Mouse (Mus musculus) liver, embryonic 14.5 days (tissue): ENCODE results near the gene Nutm1. TPM values are rescaled to one million over a fixed set of nuclear protein-coding genes. Genes with fewer than 3 reads are reported as not detected.

ENCODE experiments used
- ATAC-seq: fragments of 200-750 bp; cut with Nextera tagmentation; 2 replicates; pipeline ENCODE4 v1.8.0; 2017; ENCODE audit warnings: moderate number of reproducible peaks, mild to moderate bottlenecking, moderate library complexity; ENCODE audit not compliant: insufficient read depth
- DNase-seq, 3 experiments: peaks; one replicate each; pipeline ENCODE4 v3.0.0-alpha.2; 2012 to 2013; ENCODE audit warnings: low read depth in 3 of 3, low spot score in 3 of 3
- H3K27ac ChIP-seq: fragments of 300-500 bp; sonication (generic); 2 replicates; pipeline ENCODE4 v1.5.1; 2014; ENCODE audit warnings: moderate library complexity, mild to moderate bottlenecking, control low read depth, inconsistent platforms
- H3K27me3 ChIP-seq: fragments of 300-500 bp; sonication (generic); 2 replicates; pipeline ENCODE4 v1.6.1; 2014; ENCODE audit warnings: mild to moderate bottlenecking, low read length, moderate library complexity; ENCODE audit not compliant: control insufficient read depth, insufficient read depth
- H3K36me3 ChIP-seq: fragments of 300-500 bp; sonication (generic); replicated peaks from 2 replicates; pipeline ENCODE4 v1.6.1; 2014; ENCODE audit warnings: low read depth; ENCODE audit not compliant: control insufficient read depth, insufficient read depth
- H3K4me1 ChIP-seq, 2 experiments: fragments of 200-500 bp in 1 of 2; fragments of 300-500 bp in 1 of 2; sonication (generic) in 1 of 2; replicated peaks; 2 replicates each; pipeline ENCODE4 v1.6.1; 2012 to 2014; ENCODE audit warnings: antibody characterized with exemption in 1 of 2, inconsistent platforms in 1 of 2, low read length in 1 of 2; ENCODE audit not compliant: control insufficient read depth in 2 of 2, insufficient read depth in 2 of 2
- H3K4me2 ChIP-seq: fragments of 300-500 bp; sonication (generic); 2 replicates; pipeline ENCODE4 v1.6.1; 2014; ENCODE audit warnings: low read depth, mild to moderate bottlenecking, control low read depth, moderate library complexity
- H3K4me3 ChIP-seq, 2 experiments: fragments of 200-500 bp in 1 of 2; fragments of 300-500 bp in 1 of 2; sonication (generic) in 1 of 2; 2 replicates each; pipeline ENCODE4 v1.5.1; 2012 to 2014; ENCODE audit warnings: low read depth in 2 of 2, low read length in 2 of 2, mild to moderate bottlenecking in 2 of 2, control low read depth in 1 of 2, inconsistent platforms in 1 of 2, moderate library complexity in 1 of 2; ENCODE audit not compliant: insufficient read depth in 1 of 2
- H3K9ac ChIP-seq: fragments of 300-500 bp; sonication (generic); replicated peaks from 2 replicates; pipeline ENCODE4 v1.6.1; 2014; ENCODE audit warnings: mild to moderate bottlenecking, control low read depth, moderate library complexity
- H3K9me3 ChIP-seq: fragments of 300-500 bp; sonication (generic); 2 replicates; pipeline ENCODE4 v1.6.1; 2016; ENCODE audit warnings: low read length, mixed read lengths; ENCODE audit not compliant: control insufficient read depth
- CTCF ChIP-seq: IDR thresholded peaks from 2 replicates; pipeline ENCODE4 v1.5.1; 2016; ENCODE audit warnings: antibody characterized with exemption, low read depth, control low read depth
- EP300 ChIP-seq: IDR thresholded peaks from 2 replicates; pipeline ENCODE4 v1.6.1; 2016; ENCODE audit warnings: antibody characterized with exemption, low read depth
- WGBS: fragments of 180-500 bp; shearing (Covaris S2); extraction: QIAGEN DNeasy Blood & Tissue Kit; methylation state at CpG from one replicate; pipeline ENCODE4 v1.1.7; 2014; ENCODE audit not compliant: insufficient replicate concordance; 5-methylcytosine and 5-hydroxymethylcytosine counted together
- polyA plus RNA-seq, 2 experiments: library from polyadenylated mRNA; depleted of rRNA in 1 of 2; stranded (reverse) in 1 of 2; unstranded in 1 of 2; fragments of >200 nt; fragmentation: Nextera tagmentation in 1 of 2; extraction: Ambion mirVana in 1 of 2; gene quantifications; 2 replicates each; pipeline versions ENCODE4 v1.2.1 to v1.2.3; 2012 to 2014

The Nutm1 gene
- polyA plus RNA-seq, 2 experiments: not detected

DNA sequence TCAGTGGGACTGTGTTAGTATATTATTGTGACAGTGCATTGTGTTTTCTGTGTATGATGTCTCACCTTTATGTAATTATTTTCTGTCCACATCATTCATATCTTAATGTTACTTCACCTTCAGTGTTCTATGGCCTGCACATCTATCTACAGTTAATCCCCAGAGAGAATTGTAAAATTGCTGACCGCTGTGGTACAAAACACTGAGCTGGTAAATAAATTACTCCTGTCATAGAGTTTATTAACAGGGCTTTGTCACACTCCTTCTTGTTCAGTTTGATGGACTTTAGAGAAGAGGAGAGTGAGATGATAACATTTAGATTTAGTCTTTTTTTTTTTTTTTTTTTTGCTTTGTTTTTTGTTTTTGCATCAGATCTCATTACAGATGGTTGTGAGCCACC is 23.8 kb upstream of the Nutm1 start:
- H3K4me2 ChIP-seq: no peak overlapping the region
- no peak overlapping the region for H3K9ac ChIP-seq
- DNase-seq (no peak), ATAC-seq (no peak)
- TF ChIP-seq CTCF: no peak
- TF ChIP-seq EP300: no peak
- no peaks in the 10 kb centered on the region for H3K27me3 ChIP-seq
- H3K9me3 ChIP-seq: no peaks in the 10 kb centered on the region
- H3K27ac ChIP-seq: no peak overlapping the region
- H3K4me1 ChIP-seq: peaks cover 8 to 15% of the 10 kb centered on the region in 2 experiments
- H3K36me3 ChIP-seq: no peaks in the 10 kb centered on the region
- H3K4me3 ChIP-seq: no peak overlapping the region
- 93% methylated on average over 1 of the region's 1 CpGs for WGBS

DNA sequence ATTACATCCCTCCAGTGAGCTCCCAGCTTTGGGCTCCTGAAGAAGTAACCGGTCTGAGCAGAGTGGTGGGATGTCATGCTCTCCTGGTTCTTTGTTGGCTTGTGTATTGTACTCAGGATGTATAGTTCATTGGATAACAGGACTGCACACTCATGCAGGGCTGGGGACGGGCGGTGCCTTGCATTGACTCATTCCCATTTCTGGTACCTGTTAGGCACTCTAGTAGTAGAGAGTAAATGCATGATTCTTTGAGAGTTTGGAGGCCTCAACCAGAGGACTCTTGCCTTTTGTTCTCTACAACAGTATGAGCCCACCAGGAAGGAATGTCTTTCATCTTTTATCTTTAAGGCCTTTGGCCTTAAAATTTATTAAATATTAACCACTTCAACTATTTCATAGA is 17.8 kb upstream of the Nutm1 start:
- no peak for ATAC-seq
- 85% methylated on average over 3 of the region's 3 CpGs for WGBS
- no peak overlapping the region for H3K9ac ChIP-seq
- no peak for DNase-seq
- H3K36me3 ChIP-seq: no peaks in the 10 kb centered on the region
- peaks cover 0 to 11% of the 10 kb centered on the region in 2 experiments; a peak in 2 of 4 replicates for H3K4me1 ChIP-seq
- H3K4me3 ChIP-seq: no peak overlapping the region
- H3K9me3 ChIP-seq: no peaks in the 10 kb centered on the region
- TF ChIP-seq EP300: no peak
- no peak for TF ChIP-seq CTCF
- no peaks in the 10 kb centered on the region for H3K27me3 ChIP-seq
- no peak overlapping the region for H3K4me2 ChIP-seq
- H3K27ac ChIP-seq: no peak overlapping the region

GRCm38 (mm10) chr2:112273474-112273873 is 14.4 kb upstream of the Nutm1 start:
- no peak overlapping the region for H3K27ac ChIP-seq
- 82% methylated on average over 6 of the region's 6 CpGs for WGBS
- no peak for DNase-seq
- H3K9me3 ChIP-seq: no peaks in the 10 kb centered on the region
- H3K4me1 ChIP-seq: peaks cover 0 to 14% of the 10 kb centered on the region in 2 experiments; a peak in 2 of 4 replicates
- no peak for ATAC-seq
- no peaks in the 10 kb centered on the region for H3K36me3 ChIP-seq
- no peak overlapping the region for H3K9ac ChIP-seq
- no peaks in the 10 kb centered on the region for H3K27me3 ChIP-seq
- H3K4me2 ChIP-seq: no peak overlapping the region
- no peak for TF ChIP-seq CTCF
- TF ChIP-seq EP300: no peak
- H3K4me3 ChIP-seq: no peak overlapping the region

- TF ChIP-seq EP300: peak; percentile 54; the same call in 1 of the 2 replicates
- TF ChIP-seq CTCF: no peak
- ATAC-seq (peak; percentile 79), DNase-seq (no peak)
- no peak overlapping the region for H3K27ac ChIP-seq
- H3K4me3 ChIP-seq: no peak overlapping the region
- H3K9me3 ChIP-seq: no peaks in the 10 kb centered on the region
- 15% methylated on average over 2 of the region's 2 CpGs for WGBS
- H3K27me3 ChIP-seq: no peaks in the 10 kb centered on the region
- no peak overlapping the region for H3K9ac ChIP-seq
- H3K4me2 ChIP-seq: no peak overlapping the region
- H3K36me3 ChIP-seq: no peaks in the 10 kb centered on the region
- peaks cover 0 to 16% of the 10 kb centered on the region in 2 experiments; a peak in 3 of 4 replicates for H3K4me1 ChIP-seq
Measured at GRCm38 (mm10) chr2:112272909-112273308, 13.8 kb upstream of the Nutm1 start.

GRCm38 (mm10) chr2:112270011-112270410 is 10.9 kb upstream of the Nutm1 start:
- WGBS: 69% methylated on average over 2 of the region's 2 CpGs
- Histone ChIP-seq H3K27me3 (no peaks in the 10 kb centered on the region), H3K9ac (no peak overlapping the region), H3K36me3 (no peaks in the 10 kb centered on the region), H3K9me3 (no peaks in the 10 kb centered on the region), H3K4me1 (peaks cover 1 to 24% of the 10 kb centered on the region in 2 experiments; a peak in 3 of 4 replicates), H3K4me3 (no peak overlapping the region), H3K27ac (no peak overlapping the region), H3K4me2 (no peak overlapping the region)
- TF ChIP-seq EP300: no peak
- no peak for TF ChIP-seq CTCF
- DNase-seq: no peak
- no peak for ATAC-seq
